Mouse (Mus musculus): ENCODE measurements around the gene Nlgn1.

Nlgn1 gene

GRCm38 (mm10) chr3:26332400-26333238 lies at the start of gene Nlgn1:
Gene Nlgn1 (minus strand): TSS chr3:26332460.
- DNase-seq (ENCODE audit: low read depth, low spot score): no peak

- no peak for DNase-seq (ENCODE audit: low read depth, low spot score)
Measured at GRCm38 (mm10) chr3:26378272-26378671, 46.0 kb upstream of the Nlgn1 start.

- no peak for DNase-seq (ENCODE audit: low read depth, low spot score)
Measured at GRCm38 (mm10) chr3:26355082-26355481, 22.8 kb upstream of the Nlgn1 start.

- DNase-seq (ENCODE audit: low read depth, low spot score): no peak
Measured at GRCm38 (mm10) chr3:26354483-26355030, 22.3 kb upstream of the Nlgn1 start.

GRCm38 (mm10) chr3:26337495-26337894 lies 5.2 kb upstream of the Nlgn1 start:
- no peak for DNase-seq (ENCODE audit: low read depth, low spot score)

- no peak for DNase-seq (ENCODE audit: low read depth, low spot score)
Measured at GRCm38 (mm10) chr3:26333239-26333811, 1.1 kb upstream of the Nlgn1 start.

GRCm38 (mm10) chr3:26331177-26332061 lies 841 bp downstream of the Nlgn1 start:
- no peak for DNase-seq (ENCODE audit: low read depth, low spot score)

- DNase-seq (ENCODE audit: low read depth, low spot score): no peak
Measured at GRCm38 (mm10) chr3:26330863-26331176, 1.4 kb downstream of the Nlgn1 start.

- no peak for DNase-seq (ENCODE audit: low read depth, low spot score)
Measured at GRCm38 (mm10) chr3:26330019-26330418, 2.2 kb downstream of the Nlgn1 start.

GRCm38 (mm10) chr3:26324510-26324909 lies 7.8 kb downstream of the Nlgn1 start:
- no peak for DNase-seq (ENCODE audit: low read depth, low spot score)

- DNase-seq (ENCODE audit: low read depth, low spot score): no peak
Measured at GRCm38 (mm10) chr3:26317397-26317796, 14.9 kb downstream of the Nlgn1 start.

- no peak for DNase-seq (ENCODE audit: low read depth, low spot score)
Measured at GRCm38 (mm10) chr3:26297869-26298268, 34.4 kb downstream of the Nlgn1 start.

- DNase-seq (ENCODE audit: low read depth, low spot score): no peak
Measured at GRCm38 (mm10) chr3:26270894-26271795, 61.1 kb downstream of the Nlgn1 start.

GRCm38 (mm10) chr3:26246564-26246963 lies 85.7 kb downstream of the Nlgn1 start:
- DNase-seq (ENCODE audit: low read depth, low spot score): no peak

- DNase-seq (ENCODE audit: low read depth, low spot score): no peak
Measured at GRCm38 (mm10) chr3:26243274-26243673, 89.0 kb downstream of the Nlgn1 start.

GRCm38 (mm10) chr3:26230006-26230405 lies 102.3 kb downstream of the Nlgn1 start:
- no peak for DNase-seq (ENCODE audit: low read depth, low spot score)

- DNase-seq (ENCODE audit: low read depth, low spot score): no peak
Measured at GRCm38 (mm10) chr3:26228827-26229226, 103.4 kb downstream of the Nlgn1 start.

GRCm38 (mm10) chr3:26228172-26228781 lies 104.0 kb downstream of the Nlgn1 start:
- DNase-seq (ENCODE audit: low read depth, low spot score): no peak

- no peak for DNase-seq (ENCODE audit: low read depth, low spot score)
Measured at GRCm38 (mm10) chr3:26223500-26223899, 108.8 kb downstream of the Nlgn1 start.

- DNase-seq (ENCODE audit: low read depth, low spot score): no peak
Measured at GRCm38 (mm10) chr3:26216231-26216630, 116.0 kb downstream of the Nlgn1 start.

- no peak for DNase-seq (ENCODE audit: low read depth, low spot score)
Measured at GRCm38 (mm10) chr3:26202702-26203101, 129.6 kb downstream of the Nlgn1 start.
